Mouse (Mus musculus) heart, adult 9 months (tissue): ENCODE measurements around the gene Cdcp2.

Source experiments
- DNase-seq, 2 experiments: peaks; one replicate each; pipeline ENCODE4 v3.0.0; 2022; ENCODE audit warnings: low spot score in 2 of 2

The Cdcp2 gene

GRCm38 (mm10) chr4:107096841-107097373, at the start of gene Cdcp2:
Gene Cdcp2, plus strand, starts transcription at chr4:107096891.
- DNase-seq: no peak

DNA sequence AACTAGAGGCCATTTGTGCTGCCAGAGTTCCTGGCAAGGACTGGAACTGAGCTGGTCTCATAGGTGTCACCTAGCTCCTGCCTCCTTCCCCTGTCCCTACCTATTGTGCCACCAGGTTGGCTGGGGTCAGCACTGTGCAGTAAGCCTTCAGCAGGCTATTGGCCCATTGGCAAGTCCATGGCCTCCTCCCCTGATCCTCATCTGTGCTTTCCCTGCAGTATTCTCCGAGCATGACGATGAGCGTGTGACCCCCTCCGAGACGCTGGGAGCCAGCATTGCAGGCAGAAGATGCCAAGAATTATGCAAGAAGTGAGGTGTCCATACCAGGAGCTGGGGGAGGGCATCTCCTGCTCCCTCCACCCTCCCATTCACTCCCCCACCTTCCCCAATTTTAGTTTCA, 48.9 kb upstream of the Cdcp2 start:
- no peak for DNase-seq

- DNase-seq: peak; percentile 36 to 51
Observed at GRCm38 (mm10) chr4:107048568-107049162, 48.0 kb upstream of the Cdcp2 start.

GRCm38 (mm10) chr4:107051889-107052288, 44.8 kb upstream of the Cdcp2 start:
- DNase-seq: no peak

- DNase-seq: no peak
Observed at GRCm38 (mm10) chr4:107052962-107053553, 43.6 kb upstream of the Cdcp2 start.

GRCm38 (mm10) chr4:107056088-107056487, 40.6 kb upstream of the Cdcp2 start:
- no peak for DNase-seq

GRCm38 (mm10) chr4:107058346-107058745, 38.3 kb upstream of the Cdcp2 start:
- DNase-seq: no peak

- DNase-seq: no peak
Observed at GRCm38 (mm10) chr4:107058781-107059180, 37.9 kb upstream of the Cdcp2 start.

DNA sequence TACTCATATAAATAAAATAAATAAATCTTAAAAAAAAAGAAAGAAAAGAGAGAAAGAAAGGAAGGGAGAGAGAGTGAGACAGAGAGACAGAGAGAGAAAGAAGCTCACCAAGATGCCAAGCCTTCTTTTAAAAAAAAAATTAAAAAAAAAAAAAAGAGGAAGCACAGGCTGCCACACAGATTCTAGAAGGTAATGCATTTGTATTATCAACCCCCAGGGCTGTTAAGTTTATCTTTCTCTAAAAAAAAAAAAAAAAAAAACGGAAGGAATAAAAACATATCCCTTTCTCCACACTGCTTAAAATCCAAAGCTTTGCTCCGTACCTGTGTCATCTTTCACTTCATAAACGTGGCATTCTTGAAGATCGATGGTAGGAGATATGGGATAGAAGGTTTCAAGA, 35.1 kb upstream of the Cdcp2 start:
- no peak for DNase-seq

- DNase-seq: no peak
Observed at GRCm38 (mm10) chr4:107063214-107063613, 33.5 kb upstream of the Cdcp2 start.

GRCm38 (mm10) chr4:107064394-107065098, 32.1 kb upstream of the Cdcp2 start:
- no peak for DNase-seq

- DNase-seq: peak; percentile 97 to 98
Observed at GRCm38 (mm10) chr4:107066252-107067124, 30.2 kb upstream of the Cdcp2 start, which contains the start of the genes Mrpl37 and Cyb5rl. Gene Mrpl37, minus strand, starts transcription at chr4:107066868. Gene Cyb5rl, plus strand, starts transcription at chr4:107066988.

GRCm38 (mm10) chr4:107067151-107067840, 29.4 kb upstream of the Cdcp2 start:
- DNase-seq: no peak

DNA sequence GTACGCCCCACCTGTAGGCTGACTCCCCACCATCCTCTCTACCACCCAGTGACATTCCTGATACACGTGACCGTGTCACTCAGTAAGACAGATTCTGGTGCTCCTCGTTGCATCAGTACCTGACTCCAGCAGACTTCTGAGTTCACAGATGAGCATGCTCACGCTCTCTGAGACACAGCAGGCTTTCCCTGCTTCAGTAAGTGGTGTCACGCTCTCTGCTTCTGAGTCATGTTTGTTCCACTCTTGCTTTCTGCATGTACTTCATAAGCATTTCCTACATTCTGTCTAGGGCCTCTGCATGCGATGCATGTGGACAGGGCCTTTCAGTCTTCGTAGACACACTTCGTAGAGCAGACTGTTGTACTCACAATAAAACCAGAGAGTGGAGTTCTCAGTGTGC, 24.3 kb upstream of the Cdcp2 start:
- DNase-seq: no peak

- no peak for DNase-seq
Observed at GRCm38 (mm10) chr4:107075456-107075855, 21.2 kb upstream of the Cdcp2 start.

DNA sequence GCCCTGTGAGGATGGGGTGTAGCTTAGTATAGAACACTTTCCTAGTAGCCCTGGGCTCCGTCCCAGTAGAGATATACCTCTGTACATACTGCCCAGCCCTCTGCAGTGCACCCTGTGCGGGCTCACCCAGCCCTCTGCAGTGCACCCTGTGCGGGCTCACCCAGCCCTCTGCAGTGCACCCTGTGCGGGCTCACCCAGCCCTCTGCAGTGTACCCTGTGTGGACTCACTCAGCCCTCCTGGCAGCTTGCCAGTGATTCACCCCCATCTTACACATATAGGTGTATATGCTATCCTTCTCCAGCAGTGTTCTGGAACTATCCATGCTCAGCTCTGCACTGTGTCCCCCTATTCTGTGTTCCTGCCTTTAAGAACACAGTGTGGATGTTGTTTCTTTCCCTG, 17.8 kb upstream of the Cdcp2 start:
- DNase-seq: no peak

DNA sequence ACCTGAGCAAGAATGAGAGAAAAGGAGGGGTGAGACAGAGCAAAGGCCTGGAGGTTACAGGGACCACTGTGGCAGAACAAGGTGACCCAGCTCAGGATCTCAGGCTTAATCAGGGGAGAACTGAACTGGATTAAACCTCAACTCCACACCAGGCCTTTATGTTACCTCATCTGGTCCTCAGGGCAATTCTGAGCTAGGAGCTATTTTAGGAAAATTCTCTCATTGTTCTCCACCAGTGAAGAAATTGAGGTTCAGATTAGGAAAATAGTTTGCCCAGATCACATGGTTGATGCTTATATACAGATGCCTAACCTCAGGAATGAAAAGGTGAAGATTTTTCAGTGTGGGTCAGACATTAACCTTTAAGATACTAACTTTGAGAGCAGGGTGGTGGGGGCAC, 17.0 kb upstream of the Cdcp2 start:
- DNase-seq: no peak

GRCm38 (mm10) chr4:107082185-107082584, 14.5 kb upstream of the Cdcp2 start:
- DNase-seq: no peak

- no peak for DNase-seq
Observed at GRCm38 (mm10) chr4:107083126-107083525, 13.6 kb upstream of the Cdcp2 start.

- DNase-seq: no peak
Observed at GRCm38 (mm10) chr4:107084343-107084742, 12.3 kb upstream of the Cdcp2 start.

GRCm38 (mm10) chr4:107084858-107085257, 11.8 kb upstream of the Cdcp2 start:
- DNase-seq: no peak
